22 mouse cellular contexts compared by ENCODE assay signal in genomic region chr2:168167781-168168180, GRCm38 (mm10). TPM values are rescaled to one million over a fixed set of nuclear protein-coding genes. Genes with fewer than 3 reads are reported as not detected.
DNase-seq lines count a peak whose midpoint lies in the region; ATAC-seq lines count a peak whose summit lies in the region.
"Had no signal": no experiment of that assay in that cellular context is flagged by ENCODE, and none has a peak within 500 bp of the region (broad histone marks: within the 10 kb centered on the region; RNA-seq: fewer than 3 reads in every experiment).

No protein-coding gene starts in this region.

- H3K27ac ChIP-seq in forebrain, embryonic 10.5 days = peak overlapping the region; percentile 56; the same call in 1 of the 2 replicates
- no peak overlapping the region for H3K27ac ChIP-seq in forebrain, embryonic 14.5 days (ENCODE audit: low read depth, low read length)
- peak overlapping the region; percentile 87; the same call in 1 of the 2 replicates for H3K27ac ChIP-seq in liver, embryonic 12.5 days
- peak overlapping the region; percentile 88; the same call in 1 of the 2 replicates for H3K27ac ChIP-seq in embryonic facial prominence, embryonic 10.5 days (replicated peaks)
- H3K27ac ChIP-seq in liver, embryonic 13.5 days = peak overlapping the region; percentile 2
- H3K27ac ChIP-seq: forebrain, embryonic 15.5 days; heart, embryonic 15.5 days had no signal

- peaks cover 42% of the 10 kb centered on the region for H3K4me1 ChIP-seq in forebrain, embryonic 10.5 days
- peaks cover 9% of the 10 kb centered on the region; the same call in 1 of the 2 replicates for H3K4me1 ChIP-seq in forebrain, embryonic 14.5 days (ENCODE audit: control insufficient read depth, insufficient read depth, low read length)
- peaks cover 56% of the 10 kb centered on the region for H3K4me1 ChIP-seq in liver, embryonic 12.5 days
- peaks cover 50% of the 10 kb centered on the region for H3K4me1 ChIP-seq in embryonic facial prominence, embryonic 10.5 days
- H3K4me1 ChIP-seq in liver, embryonic 13.5 days (replicated peaks) = peaks cover 65% of the 10 kb centered on the region

- DNase-seq in forebrain, embryonic 10.5 days (ENCODE audit: extremely low spot score, low spot score) = no peak
- no peak for DNase-seq in forebrain, embryonic 14.5 days (ENCODE audit: low spot score)
- DNase-seq in liver = no peak
- DNase-seq in embryonic facial prominence, embryonic 10.5 days (ENCODE audit: low spot score) = no peak
- no peak for DNase-seq in liver, embryonic 13.5 days
- no peak for DNase-seq in T-cell, adult 2 months (ENCODE audit: low spot score)
- no peak for DNase-seq in thymus, postnatal 0 days (ENCODE audit: low spot score)
- DNase-seq: adrenal gland, postnatal 10 days; cerebellum, adult 18-20 months; cerebellum, postnatal 14 days; gastrocnemius, postnatal 10 days; heart, adult 18-20 months; heart, postnatal 36 days; layer of hippocampus, postnatal 36 days; midbrain, embryonic 14.5 days; right cerebral cortex, postnatal 14 days; thymus, postnatal 4 days had no signal

- no peaks in the 10 kb centered on the region; the same call in 1 of the 2 replicates for H3K36me3 ChIP-seq in forebrain, embryonic 10.5 days (replicated peaks)
- no peaks in the 10 kb centered on the region for H3K36me3 ChIP-seq in forebrain, embryonic 14.5 days (ENCODE audit: control insufficient read depth, insufficient read depth, low read length)
- 0 out of 2 replicates have a peak, but pooled peaks cover 3% of the 10 kb centered on the region for H3K36me3 ChIP-seq in liver, embryonic 12.5 days
- H3K36me3 ChIP-seq in embryonic facial prominence, embryonic 10.5 days (replicated peaks) = no peaks in the 10 kb centered on the region
- no peaks in the 10 kb centered on the region for H3K36me3 ChIP-seq in liver, embryonic 13.5 days
- H3K36me3 ChIP-seq: forebrain, embryonic 15.5 days; heart, embryonic 15.5 days had no signal

- H3K4me2 ChIP-seq in forebrain, embryonic 14.5 days (ENCODE audit: low read length) = no peak overlapping the region
- H3K4me2 ChIP-seq in liver, embryonic 12.5 days = no peak overlapping the region
- no peak overlapping the region for H3K4me2 ChIP-seq in liver, embryonic 13.5 days
- H3K4me2 ChIP-seq: forebrain, embryonic 15.5 days; heart, embryonic 15.5 days had no signal

- no peaks in the 10 kb centered on the region for H3K9me3 ChIP-seq in forebrain, embryonic 10.5 days
- H3K9me3 ChIP-seq in forebrain, embryonic 14.5 days (replicated peaks; ENCODE audit: control insufficient read depth, low read length) = no peaks in the 10 kb centered on the region
- no peaks in the 10 kb centered on the region for H3K9me3 ChIP-seq in liver, embryonic 12.5 days (replicated peaks)
- H3K9me3 ChIP-seq in embryonic facial prominence, embryonic 10.5 days = no peaks in the 10 kb centered on the region
- no peaks in the 10 kb centered on the region for H3K9me3 ChIP-seq in liver, embryonic 13.5 days (replicated peaks)
- H3K9me3 ChIP-seq: forebrain, embryonic 15.5 days; heart, embryonic 15.5 days had no signal

- H3K4me3 ChIP-seq in forebrain, embryonic 10.5 days = no peak overlapping the region
- no peak overlapping the region for H3K4me3 ChIP-seq in forebrain, embryonic 14.5 days (ENCODE audit: low read depth, low read length)
- H3K4me3 ChIP-seq in liver, embryonic 12.5 days = no peak overlapping the region
- H3K4me3 ChIP-seq in embryonic facial prominence, embryonic 10.5 days = no peak overlapping the region
- no peak overlapping the region for H3K4me3 ChIP-seq in liver, embryonic 13.5 days (replicated peaks)
- H3K4me3 ChIP-seq: forebrain, embryonic 15.5 days; heart, embryonic 15.5 days had no signal

- peaks cover 5% of the 10 kb centered on the region; the same call in 1 of the 2 replicates for H3K27me3 ChIP-seq in forebrain, embryonic 10.5 days (ENCODE audit: poor library complexity, severe bottlenecking)
- H3K27me3 ChIP-seq in forebrain, embryonic 14.5 days (replicated peaks; ENCODE audit: control insufficient read depth, insufficient read depth, low read length) = no peaks in the 10 kb centered on the region
- peaks cover 6% of the 10 kb centered on the region; the same call in 1 of the 2 replicates for H3K27me3 ChIP-seq in liver, embryonic 12.5 days (replicated peaks)
- no peaks in the 10 kb centered on the region for H3K27me3 ChIP-seq in embryonic facial prominence, embryonic 10.5 days (replicated peaks; ENCODE audit: low read depth, poor library complexity, severe bottlenecking)
- peaks cover 4% of the 10 kb centered on the region; the same call in 1 of the 2 replicates for H3K27me3 ChIP-seq in liver, embryonic 13.5 days
- H3K27me3 ChIP-seq: forebrain, embryonic 15.5 days; heart, embryonic 15.5 days had no signal

- WGBS in forebrain, embryonic 10.5 days = 53% methylated on average over 3 of the region's 3 CpGs
- WGBS in forebrain, embryonic 14.5 days = 57% methylated on average over 3 of the region's 3 CpGs
- WGBS in liver, embryonic 12.5 days (ENCODE audit: insufficient replicate concordance) = 51% methylated on average over 3 of the region's 3 CpGs
- 46% methylated on average over 3 of the region's 3 CpGs for WGBS in embryonic facial prominence, embryonic 10.5 days
- WGBS in liver, embryonic 13.5 days (ENCODE audit: insufficient replicate concordance) = 56% methylated on average over 3 of the region's 3 CpGs

- ATAC-seq in forebrain, embryonic 14.5 days = no peak
- ATAC-seq in liver, embryonic 12.5 days = no peak
- no peak for ATAC-seq in liver, embryonic 13.5 days (ENCODE audit: low read depth)
- ATAC-seq: forebrain, embryonic 15.5 days; intestine, embryonic 16.5 days had no signal

- H3K9ac ChIP-seq in forebrain, embryonic 14.5 days (ENCODE audit: low read length) = no peak overlapping the region
- H3K9ac ChIP-seq in liver, embryonic 12.5 days = no peak overlapping the region
- no peak overlapping the region for H3K9ac ChIP-seq in liver, embryonic 13.5 days
- H3K9ac ChIP-seq: forebrain, embryonic 15.5 days; heart, embryonic 15.5 days; lung, embryonic 14.5 days had no signal

RNA-seq across cellular contexts. Expression of gene Adnp, which starts 39.1 kb away (rescaled TPM):
- polyA plus RNA-seq in forebrain, embryonic 10.5 days (2016; fragmentation: Nextera tagmentation; extraction: Ambion mirVana) = 2.4 and 3.7 TPM in 2 replicates
- polyA plus RNA-seq in forebrain, embryonic 14.5 days (2014; fragmentation: Nextera tagmentation; extraction: Ambion mirVana) = 1.6 and 2.0 TPM in 2 replicates
- polyA plus RNA-seq in liver, embryonic 12.5 days (2016; fragmentation: Nextera tagmentation; extraction: Ambion mirVana) = 7.7 and 8.6 TPM in 2 replicates
- 3.4 and 3.5 TPM in 2 replicates for polyA plus RNA-seq in embryonic facial prominence, embryonic 10.5 days (2016; fragmentation: Nextera tagmentation; extraction: Ambion mirVana)
- 0.71 and 0.91 TPM in 2 replicates for polyA plus RNA-seq in liver, embryonic 13.5 days (2015; fragmentation: Nextera tagmentation; extraction: Ambion mirVana)
- polyA plus RNA-seq in thymus, postnatal 0 days (2015; fragmentation: Nextera tagmentation; extraction: Ambion mirVana) = 4.8 and 7.9 TPM in 2 replicates
